Mouse (Mus musculus): ENCODE data around the gene Med13l. TPM values are rescaled to one million over a fixed set of nuclear protein-coding genes. Genes with fewer than 3 reads are reported as not detected.
"Not testable (repeated sequence)": the region's sequence is repeated elsewhere in the genome, so short reads cannot be mapped to it uniquely, and the experiment has no call there.

Med13l gene
- polyA plus RNA-seq, 1 experiment from 2014 or later, result 15.3 TPM

- WGBS, result 90% methylated on average over 12 of the region's 12 CpGs
- Histone ChIP-seq H3K36me3 (no peaks in the 10 kb centered on the region), H3K9me3 (no peaks in the 10 kb centered on the region), H3K4me1 (replicated peaks) (peaks cover 45% of the 10 kb centered on the region), H3K27ac (no peak overlapping the region), H3K4me2 (no peak overlapping the region), H3K27me3 (no peaks in the 10 kb centered on the region), H3K4me3 (no peak overlapping the region), H3K9ac (no peak overlapping the region)
- no peak for ATAC-seq (ENCODE audit: low FRiP score)
Observed at GRCm38 (mm10) chr5:118644041-118644440, 83.6 kb downstream of the Med13l start.

GRCm38 (mm10) chr5:118644511-118644910, 84.0 kb downstream of the Med13l start:
- ATAC-seq (ENCODE audit: low FRiP score), result no peak
- Histone ChIP-seq H3K9me3 (no peaks in the 10 kb centered on the region), H3K27me3 (no peaks in the 10 kb centered on the region), H3K36me3 (no peaks in the 10 kb centered on the region), H3K9ac (no peak overlapping the region), H3K4me2 (no peak overlapping the region), H3K4me3 (no peak overlapping the region), H3K4me1 (replicated peaks) (peaks cover 44% of the 10 kb centered on the region), H3K27ac (no peak overlapping the region)
- 87% methylated on average over 8 of the region's 8 CpGs for WGBS

- H3K9me3 ChIP-seq, result no peaks in the 10 kb centered on the region
- peak overlapping the region; percentile 30; the same call in 1 of the 2 replicates for H3K27ac ChIP-seq
- H3K4me1 ChIP-seq (replicated peaks), result peaks cover 42% of the 10 kb centered on the region
- no peaks in the 10 kb centered on the region for H3K27me3 ChIP-seq
- H3K9ac ChIP-seq, result no peak overlapping the region
- ATAC-seq (ENCODE audit: low FRiP score), result no peak
- no peak overlapping the region for H3K4me3 ChIP-seq
- 84% methylated on average over 10 of the region's 10 CpGs for WGBS
- no peaks in the 10 kb centered on the region for H3K36me3 ChIP-seq
- H3K4me2 ChIP-seq, result no peak overlapping the region
Observed at GRCm38 (mm10) chr5:118645196-118645805, 84.8 kb downstream of the Med13l start.

GRCm38 (mm10) chr5:118646897-118647296, 86.4 kb downstream of the Med13l start:
- Histone ChIP-seq H3K4me3 (no peak overlapping the region), H3K9ac (no peak overlapping the region), H3K27me3 (no peaks in the 10 kb centered on the region), H3K4me1 (replicated peaks) (peaks cover 44% of the 10 kb centered on the region), H3K4me2 (no peak overlapping the region), H3K36me3 (no peaks in the 10 kb centered on the region), H3K27ac (no peak overlapping the region), H3K9me3 (no peaks in the 10 kb centered on the region)
- 54% methylated on average over 5 of the region's 5 CpGs for WGBS
- no peak for ATAC-seq (ENCODE audit: low FRiP score)

- no peak for ATAC-seq (ENCODE audit: low FRiP score)
- H3K27ac ChIP-seq, result no peak overlapping the region
- 62% methylated on average over 6 of the region's 6 CpGs for WGBS
- H3K4me1 ChIP-seq (replicated peaks), result peaks cover 43% of the 10 kb centered on the region
- no peak overlapping the region for H3K4me3 ChIP-seq
- no peak overlapping the region for H3K4me2 ChIP-seq
- no peak overlapping the region for H3K9ac ChIP-seq
- H3K27me3 ChIP-seq, result no peaks in the 10 kb centered on the region
- no peaks in the 10 kb centered on the region for H3K36me3 ChIP-seq
- H3K9me3 ChIP-seq, result no peaks in the 10 kb centered on the region
Observed at GRCm38 (mm10) chr5:118647384-118647783, 86.9 kb downstream of the Med13l start.

GRCm38 (mm10) chr5:118649215-118650006, 88.9 kb downstream of the Med13l start:
- Histone ChIP-seq H3K27me3 (no peaks in the 10 kb centered on the region), H3K4me3 (no peak overlapping the region), H3K27ac (no peak overlapping the region), H3K36me3 (no peaks in the 10 kb centered on the region), H3K4me2 (no peak overlapping the region), H3K9me3 (no peaks in the 10 kb centered on the region), H3K9ac (no peak overlapping the region), H3K4me1 (replicated peaks) (peaks cover 35% of the 10 kb centered on the region)
- no peak for ATAC-seq (ENCODE audit: low FRiP score)
- 84% methylated on average over 10 of the region's 10 CpGs for WGBS

GRCm38 (mm10) chr5:118650007-118650548, 89.6 kb downstream of the Med13l start:
- WGBS, result 79% methylated on average over 4 of the region's 4 CpGs
- H3K9ac ChIP-seq, result no peak overlapping the region

GRCm38 (mm10) chr5:118650746-118651145, 90.3 kb downstream of the Med13l start:
- Histone ChIP-seq H3K4me3 (no peak overlapping the region), H3K36me3 (no peaks in the 10 kb centered on the region), H3K4me1 (replicated peaks) (peaks cover 40% of the 10 kb centered on the region), H3K9ac (no peak overlapping the region), H3K27me3 (no peaks in the 10 kb centered on the region), H3K9me3 (no peaks in the 10 kb centered on the region), H3K27ac (no peak overlapping the region), H3K4me2 (no peak overlapping the region)
- WGBS, result 59% methylated on average over 7 of the region's 7 CpGs
- no peak for ATAC-seq (ENCODE audit: low FRiP score)

More at GRCm38 (mm10) chr5:118650007-118650548, 89.6 kb downstream of the Med13l start:
- H3K9me3 ChIP-seq, result no peaks in the 10 kb centered on the region
- H3K27me3 ChIP-seq, result no peaks in the 10 kb centered on the region
- no peak overlapping the region for H3K4me2 ChIP-seq
- no peak overlapping the region for H3K27ac ChIP-seq
- no peaks in the 10 kb centered on the region for H3K36me3 ChIP-seq
- no peak overlapping the region for H3K4me3 ChIP-seq
- ATAC-seq (ENCODE audit: low FRiP score), result no peak
- peaks cover 39% of the 10 kb centered on the region for H3K4me1 ChIP-seq (replicated peaks)

GRCm38 (mm10) chr5:118652611-118653010, 92.1 kb downstream of the Med13l start:
- Histone ChIP-seq H3K4me2 (no peak overlapping the region), H3K9ac (no peak overlapping the region), H3K4me3 (no peak overlapping the region), H3K27me3 (no peaks in the 10 kb centered on the region), H3K4me1 (replicated peaks) (peaks cover 41% of the 10 kb centered on the region), H3K9me3 (no peaks in the 10 kb centered on the region), H3K36me3 (no peaks in the 10 kb centered on the region), H3K27ac (no peak overlapping the region)
- no peak for ATAC-seq (ENCODE audit: low FRiP score)
- 88% methylated on average over 8 of the region's 8 CpGs for WGBS

GRCm38 (mm10) chr5:118653119-118653518, 92.6 kb downstream of the Med13l start:
- H3K27ac ChIP-seq; H3K4me3 ChIP-seq; H3K36me3 ChIP-seq; H3K9me3 ChIP-seq; H3K9ac ChIP-seq; H3K27me3 ChIP-seq; H3K4me2 ChIP-seq; ATAC-seq (ENCODE audit: low FRiP score): not testable (repeated sequence)
- WGBS, result 89% methylated on average over 5 of the region's 5 CpGs
- peaks cover 36% of the 10 kb centered on the region for H3K4me1 ChIP-seq (replicated peaks)

- WGBS, result 75% methylated on average over 11 of the region's 11 CpGs
- H3K9ac ChIP-seq, result peak overlapping the region; percentile 51; the same call in 1 of the 2 replicates
- 0 out of 2 replicates have a peak, but pooled peaks have one; percentile 23 for ATAC-seq (ENCODE audit: low FRiP score)
Observed at GRCm38 (mm10) chr5:118654599-118654998, 94.1 kb downstream of the Med13l start.

GRCm38 (mm10) chr5:118655025-118655424, 94.5 kb downstream of the Med13l start:
- no peak overlapping the region for H3K9ac ChIP-seq
- no peaks in the 10 kb centered on the region for H3K9me3 ChIP-seq
- H3K4me3 ChIP-seq, result no peak overlapping the region
- H3K36me3 ChIP-seq, result no peaks in the 10 kb centered on the region
- H3K4me1 ChIP-seq (replicated peaks), result peaks cover 44% of the 10 kb centered on the region
- 47% methylated on average over 2 of the region's 2 CpGs for WGBS
- H3K27me3 ChIP-seq, result no peaks in the 10 kb centered on the region
- ATAC-seq (ENCODE audit: low FRiP score), result peak; percentile 76; the same call in 1 of the 2 replicates
- no peak overlapping the region for H3K4me2 ChIP-seq
- H3K27ac ChIP-seq, result peak overlapping the region; percentile 69; the same call in 1 of the 2 replicates

More at GRCm38 (mm10) chr5:118654599-118654998, 94.1 kb downstream of the Med13l start:
- Histone ChIP-seq H3K27me3 (no peaks in the 10 kb centered on the region), H3K4me1 (replicated peaks) (peaks cover 44% of the 10 kb centered on the region), H3K4me2 (no peak overlapping the region), H3K36me3 (no peaks in the 10 kb centered on the region), H3K27ac (peak overlapping the region; percentile 69), H3K9me3 (no peaks in the 10 kb centered on the region), H3K4me3 (no peak overlapping the region)

Data from hindbrain, embryonic 13.5 days (tissue).